Mouse (Mus musculus): Measurements from ENCODE around the gene Dpy30. TPM values are rescaled to one million over a fixed set of nuclear protein-coding genes. Genes with fewer than 3 reads are reported as not detected.

The Dpy30 gene
- total RNA-seq, 1 experiment from 2014 or later, result 99.6 TPM

- DNase-seq, result no peak
Observed at GRCm38 (mm10) chr17:74262415-74262814, 61.3 kb downstream of the Dpy30 start.

Other genes with a start within 250 kb of the Dpy30 start
- gene Memo1, start 28.4 kb downstream of the Dpy30 start, total RNA-seq (2021), result 111 and 128 TPM in 2 replicates
- gene Spast, start 15.0 kb upstream of the Dpy30 start, total RNA-seq (2021), result 29.4 and 33.1 TPM in 2 replicates
- 29.0 TPM in 2 replicates for gene Slc30a6, start 71.7 kb upstream of the Dpy30 start, total RNA-seq (2021)
- gene Nlrc4, start 135.2 kb upstream of the Dpy30 start, total RNA-seq (2021), result 0.21 and 0.67 TPM in 2 replicates
- gene Yipf4, start 165.5 kb upstream of the Dpy30 start, total RNA-seq (2021), result 95.6 and 128 TPM in 2 replicates
- 124 and 147 TPM in 2 replicates for gene Birc6, start 204.4 kb upstream of the Dpy30 start, total RNA-seq (2021)